Mouse (Mus musculus): Measurements from ENCODE around the gene Trip11. TPM values are rescaled to one million over a fixed set of nuclear protein-coding genes. Genes with fewer than 3 reads are reported as not detected.

The Trip11 gene
- polyA plus RNA-seq, 1 experiment from 2014 or later: 14.4 TPM

DNA sequence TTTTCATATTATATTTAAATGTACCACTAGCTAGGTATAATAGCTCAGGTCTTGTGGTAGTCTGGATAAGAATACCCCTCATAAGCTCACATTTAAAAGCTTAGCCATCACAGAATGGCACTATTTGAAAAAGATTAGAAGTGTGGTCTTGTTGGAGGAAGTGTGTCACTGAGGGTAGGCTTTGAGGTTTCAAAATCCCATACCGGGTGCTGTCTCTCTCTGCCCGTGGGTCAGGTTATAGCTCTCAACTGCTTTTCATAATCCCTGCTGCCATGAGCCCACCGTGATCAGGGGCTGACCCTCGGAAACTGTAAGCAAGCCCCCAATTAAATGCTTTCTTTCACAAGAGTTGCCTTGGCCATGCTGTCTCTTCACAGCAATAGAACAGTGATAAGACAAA is 8.2 kb downstream of the Trip11 start:
- no peaks in the 10 kb centered on the region for H3K4me1 ChIP-seq (ENCODE audit: control insufficient read depth, insufficient read depth, low read length)
- ATAC-seq (no peak), DNase-seq (ENCODE audit: low spot score) (no peak)
- no peaks in the 10 kb centered on the region for H3K27me3 ChIP-seq (replicated peaks; ENCODE audit: control insufficient read depth, insufficient read depth, low read length)
- WGBS: 89% methylated on average over 4 of the region's 4 CpGs
- H3K27ac ChIP-seq (ENCODE audit: low read depth, low read length): no peak overlapping the region
- peaks cover 17% of the 10 kb centered on the region; the same call in 1 of the 2 replicates for H3K36me3 ChIP-seq (ENCODE audit: control insufficient read depth, insufficient read depth, low read length)
- no peak overlapping the region for H3K4me2 ChIP-seq (ENCODE audit: low read length)
- no peaks in the 10 kb centered on the region for H3K9me3 ChIP-seq (replicated peaks; ENCODE audit: control insufficient read depth, low read length)
- no peak overlapping the region for H3K4me3 ChIP-seq (ENCODE audit: low read depth, low read length)
- no peak overlapping the region for H3K9ac ChIP-seq (ENCODE audit: low read length)

DNA sequence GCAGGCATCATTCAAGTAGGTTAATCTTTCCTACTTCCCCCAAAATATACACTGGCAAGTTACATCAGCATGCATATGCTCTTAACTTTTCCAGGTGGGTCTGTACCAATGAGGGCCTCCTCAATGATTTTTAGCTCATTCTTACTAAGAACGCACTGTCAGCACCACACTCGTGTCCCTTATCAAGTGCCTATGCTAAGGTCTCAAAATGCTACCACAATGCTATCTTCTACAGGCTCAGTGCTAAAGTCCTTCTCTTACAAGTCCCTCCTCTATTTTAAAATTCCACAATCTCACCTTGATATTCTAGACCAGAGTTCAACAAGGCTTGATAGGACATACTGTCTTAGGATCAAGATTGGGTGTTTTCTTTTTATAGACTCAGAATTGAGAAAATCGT is 8.9 kb downstream of the Trip11 start:
- ATAC-seq (no peak), DNase-seq (ENCODE audit: low spot score) (no peak)
- no peak overlapping the region for H3K9ac ChIP-seq (ENCODE audit: low read length)
- H3K4me2 ChIP-seq (ENCODE audit: low read length): no peak overlapping the region
- H3K27me3 ChIP-seq (replicated peaks; ENCODE audit: control insufficient read depth, insufficient read depth, low read length): no peaks in the 10 kb centered on the region
- WGBS: 95% methylated on average over 3 of the region's 3 CpGs
- no peak overlapping the region for H3K4me3 ChIP-seq (ENCODE audit: low read depth, low read length)
- no peaks in the 10 kb centered on the region for H3K4me1 ChIP-seq (ENCODE audit: control insufficient read depth, insufficient read depth, low read length)
- peaks cover 17% of the 10 kb centered on the region; the same call in 1 of the 2 replicates for H3K36me3 ChIP-seq (ENCODE audit: control insufficient read depth, insufficient read depth, low read length)
- no peaks in the 10 kb centered on the region for H3K9me3 ChIP-seq (replicated peaks; ENCODE audit: control insufficient read depth, low read length)
- no peak overlapping the region for H3K27ac ChIP-seq (ENCODE audit: low read depth, low read length)

DNA sequence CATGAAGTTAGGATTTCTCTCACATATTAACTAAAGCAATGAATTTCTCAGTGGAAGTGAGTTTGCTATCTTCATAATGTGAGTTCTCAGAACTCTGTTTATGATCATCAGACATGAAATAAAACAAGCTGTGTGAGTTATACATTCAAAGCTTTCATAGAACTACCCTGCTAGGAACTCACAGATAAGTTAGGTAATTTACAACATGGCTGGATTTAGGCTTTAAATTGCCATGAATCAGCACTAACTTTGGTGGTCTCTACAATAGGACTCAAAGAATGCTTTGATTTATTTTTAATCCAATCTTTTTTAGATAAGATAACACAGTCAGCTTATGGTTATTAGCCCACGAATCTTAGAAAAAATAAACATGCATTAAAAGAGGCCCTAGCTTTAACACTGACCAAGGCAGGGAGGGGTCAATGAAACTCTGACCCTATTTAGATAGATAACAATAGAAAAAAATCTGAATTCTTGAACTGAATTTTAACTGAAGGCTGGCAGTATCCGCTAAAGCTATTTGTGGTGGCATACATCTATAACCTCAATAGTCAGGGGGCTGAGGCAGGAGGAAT is 13.3 kb downstream of the Trip11 start:
- Histone ChIP-seq H3K9ac (ENCODE audit: low read length) (no peak overlapping the region), H3K9me3 (replicated peaks; ENCODE audit: control insufficient read depth, low read length) (no peaks in the 10 kb centered on the region), H3K4me3 (ENCODE audit: low read depth, low read length) (no peak overlapping the region), H3K4me2 (ENCODE audit: low read length) (no peak overlapping the region), H3K4me1 (ENCODE audit: control insufficient read depth, insufficient read depth, low read length) (no peaks in the 10 kb centered on the region), H3K36me3 (ENCODE audit: control insufficient read depth, insufficient read depth, low read length) (peaks cover 7% of the 10 kb centered on the region; the same call in 1 of the 2 replicates), H3K27ac (ENCODE audit: low read depth, low read length) (no peak overlapping the region), H3K27me3 (replicated peaks; ENCODE audit: control insufficient read depth, insufficient read depth, low read length) (no peaks in the 10 kb centered on the region)
- ATAC-seq: no peak
- no peak for DNase-seq (ENCODE audit: low spot score)
- 90% methylated on average over 2 of the region's 2 CpGs for WGBS

DNA sequence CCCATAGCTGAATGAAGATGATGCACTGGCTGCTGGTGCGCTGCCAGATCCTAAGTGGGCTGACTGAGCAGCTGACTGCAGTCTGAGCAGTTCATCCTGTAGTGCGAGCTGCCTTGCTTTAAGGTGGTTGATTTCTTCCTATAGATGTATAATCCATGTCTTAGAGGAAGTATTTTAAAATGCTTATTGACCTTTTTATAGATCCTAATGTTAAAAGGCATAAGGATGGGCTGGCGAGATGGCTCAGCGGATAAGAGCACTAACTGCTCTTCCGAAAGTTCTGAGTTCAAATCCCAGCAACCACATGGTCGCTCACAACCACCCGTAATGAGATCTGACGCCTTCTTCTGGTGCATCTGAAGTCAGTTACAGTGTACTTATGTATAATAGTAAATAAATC is 14.1 kb downstream of the Trip11 start:
- Histone ChIP-seq H3K9me3 (replicated peaks; ENCODE audit: control insufficient read depth, low read length) (no peaks in the 10 kb centered on the region), H3K27ac (ENCODE audit: low read depth, low read length) (no peak overlapping the region), H3K9ac (ENCODE audit: low read length) (no peak overlapping the region), H3K36me3 (ENCODE audit: control insufficient read depth, insufficient read depth, low read length) (peaks cover 10% of the 10 kb centered on the region), H3K4me3 (ENCODE audit: low read depth, low read length) (no peak overlapping the region), H3K27me3 (replicated peaks; ENCODE audit: control insufficient read depth, insufficient read depth, low read length) (no peaks in the 10 kb centered on the region), H3K4me1 (ENCODE audit: control insufficient read depth, insufficient read depth, low read length) (no peaks in the 10 kb centered on the region), H3K4me2 (ENCODE audit: low read length) (no peak overlapping the region)
- ATAC-seq (no peak), DNase-seq (ENCODE audit: low spot score) (no peak)
- WGBS: 96% methylated on average over 8 of the region's 8 CpGs

DNA sequence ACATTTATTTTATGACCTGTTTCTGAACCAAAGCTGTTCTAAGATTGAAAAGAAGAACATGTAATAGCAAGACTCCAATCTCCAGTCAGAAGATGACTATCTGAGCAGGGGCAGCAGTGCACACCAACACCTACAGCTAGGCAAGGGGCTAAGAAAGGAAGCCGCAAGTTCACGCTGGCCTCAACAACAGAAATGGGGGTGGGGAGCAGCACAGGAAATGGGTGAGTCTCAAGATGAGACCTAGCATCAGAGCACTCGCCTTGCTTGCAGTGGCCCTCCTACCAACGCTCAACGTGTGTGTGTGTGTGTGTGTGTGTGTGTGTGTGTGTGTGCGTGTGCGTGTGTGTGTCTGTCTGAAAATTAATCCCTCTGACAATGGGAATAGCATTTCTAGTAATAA is 16.0 kb downstream of the Trip11 start:
- no peak for ATAC-seq
- H3K9ac ChIP-seq (ENCODE audit: low read length): no peak overlapping the region
- H3K9me3 ChIP-seq (replicated peaks; ENCODE audit: control insufficient read depth, low read length): no peaks in the 10 kb centered on the region
- H3K27me3 ChIP-seq (replicated peaks; ENCODE audit: control insufficient read depth, insufficient read depth, low read length): no peaks in the 10 kb centered on the region
- no peak overlapping the region for H3K4me2 ChIP-seq (ENCODE audit: low read length)
- no peak overlapping the region for H3K4me3 ChIP-seq (ENCODE audit: low read depth, low read length)
- H3K4me1 ChIP-seq (ENCODE audit: control insufficient read depth, insufficient read depth, low read length): no peaks in the 10 kb centered on the region
- WGBS: 90% methylated on average over 7 of the region's 7 CpGs
- peaks cover 16% of the 10 kb centered on the region for H3K36me3 ChIP-seq (ENCODE audit: control insufficient read depth, insufficient read depth, low read length)
- no peak overlapping the region for H3K27ac ChIP-seq (ENCODE audit: low read depth, low read length)
- DNase-seq (ENCODE audit: low spot score): no peak

DNA sequence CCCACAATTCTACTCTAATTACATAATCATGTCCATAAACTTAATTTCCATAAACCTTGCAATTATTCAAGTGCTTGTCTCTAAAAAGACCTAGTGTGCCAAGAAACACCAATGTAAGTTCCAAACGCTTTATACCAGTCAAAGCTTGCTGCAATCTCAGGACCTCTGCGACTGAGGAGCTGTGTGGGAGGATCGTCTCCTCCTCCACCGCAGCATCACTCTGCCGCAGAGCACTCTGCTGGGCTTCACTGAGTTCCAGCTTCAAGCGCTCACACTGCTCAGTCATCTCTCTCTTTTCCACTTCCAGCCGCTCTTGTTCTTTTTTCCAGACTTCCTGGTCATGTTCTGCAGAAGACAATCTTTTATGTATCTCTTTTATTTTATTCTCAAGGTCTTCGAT is 19.8 kb downstream of the Trip11 start:
- H3K4me1 ChIP-seq (ENCODE audit: control insufficient read depth, insufficient read depth, low read length): no peaks in the 10 kb centered on the region
- DNase-seq (ENCODE audit: low spot score) (no peak), ATAC-seq (no peak)
- H3K27me3 ChIP-seq (replicated peaks; ENCODE audit: control insufficient read depth, insufficient read depth, low read length): no peaks in the 10 kb centered on the region
- no peaks in the 10 kb centered on the region for H3K9me3 ChIP-seq (replicated peaks; ENCODE audit: control insufficient read depth, low read length)
- H3K4me3 ChIP-seq (ENCODE audit: low read depth, low read length): no peak overlapping the region
- no peak overlapping the region for H3K27ac ChIP-seq (ENCODE audit: low read depth, low read length)
- H3K9ac ChIP-seq (ENCODE audit: low read length): no peak overlapping the region
- H3K36me3 ChIP-seq (ENCODE audit: control insufficient read depth, insufficient read depth, low read length): peaks cover 40% of the 10 kb centered on the region
- no peak overlapping the region for H3K4me2 ChIP-seq (ENCODE audit: low read length)
- 84% methylated on average over 8 of the region's 8 CpGs for WGBS

DNA sequence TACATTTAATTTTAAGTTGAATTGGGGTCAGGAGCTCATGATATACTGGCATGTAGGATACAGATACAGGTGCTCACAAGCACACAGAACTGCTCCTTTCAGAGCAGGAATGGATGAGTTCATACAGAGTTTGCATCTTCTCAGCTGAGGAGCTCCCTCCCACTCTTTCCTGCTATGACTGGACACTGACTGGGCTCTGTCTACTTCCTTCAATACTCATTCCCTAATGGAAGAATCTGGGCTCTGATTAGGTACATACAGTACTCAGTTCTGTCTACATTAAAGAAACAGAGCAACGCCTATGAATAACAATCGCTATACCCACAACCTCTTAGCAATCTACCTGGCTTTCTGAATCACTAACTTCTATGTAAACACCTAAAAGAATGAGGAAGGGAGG is 20.2 kb downstream of the Trip11 start:
- Histone ChIP-seq H3K27ac (ENCODE audit: low read depth, low read length) (no peak overlapping the region), H3K9me3 (replicated peaks; ENCODE audit: control insufficient read depth, low read length) (no peaks in the 10 kb centered on the region), H3K4me3 (ENCODE audit: low read depth, low read length) (no peak overlapping the region), H3K4me1 (ENCODE audit: control insufficient read depth, insufficient read depth, low read length) (no peaks in the 10 kb centered on the region), H3K9ac (ENCODE audit: low read length) (no peak overlapping the region), H3K4me2 (ENCODE audit: low read length) (no peak overlapping the region), H3K27me3 (replicated peaks; ENCODE audit: control insufficient read depth, insufficient read depth, low read length) (no peaks in the 10 kb centered on the region), H3K36me3 (ENCODE audit: control insufficient read depth, insufficient read depth, low read length) (peaks cover 42% of the 10 kb centered on the region)
- ATAC-seq (no peak), DNase-seq (ENCODE audit: low spot score) (no peak)
- WGBS: 97% methylated on average over 2 of the region's 2 CpGs

DNA sequence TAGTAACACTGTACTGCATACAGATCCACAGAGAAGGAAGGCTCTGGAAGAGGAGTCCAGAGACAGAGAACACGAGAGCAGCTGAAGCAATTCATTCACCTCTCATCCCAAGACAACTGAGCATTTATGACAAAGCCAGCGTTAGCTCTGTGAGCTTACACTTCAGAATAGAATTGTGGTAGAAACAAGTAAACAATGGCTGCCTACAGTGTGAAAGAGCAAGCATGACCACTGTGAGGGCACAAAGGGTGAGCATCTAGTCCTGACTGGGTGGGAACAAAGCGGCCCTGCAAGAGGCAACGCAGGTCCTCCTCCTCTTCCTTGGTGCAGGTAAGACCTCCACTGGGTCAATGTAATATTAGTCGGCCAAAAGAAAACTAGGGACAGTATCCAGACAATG is 22.0 kb downstream of the Trip11 start:
- no peak overlapping the region for H3K27ac ChIP-seq (ENCODE audit: low read depth, low read length)
- no peaks in the 10 kb centered on the region for H3K27me3 ChIP-seq (replicated peaks; ENCODE audit: control insufficient read depth, insufficient read depth, low read length)
- H3K9me3 ChIP-seq (replicated peaks; ENCODE audit: control insufficient read depth, low read length): no peaks in the 10 kb centered on the region
- H3K4me2 ChIP-seq (ENCODE audit: low read length): no peak overlapping the region
- peaks cover 55% of the 10 kb centered on the region for H3K36me3 ChIP-seq (ENCODE audit: control insufficient read depth, insufficient read depth, low read length)
- H3K4me1 ChIP-seq (ENCODE audit: control insufficient read depth, insufficient read depth, low read length): no peaks in the 10 kb centered on the region
- H3K9ac ChIP-seq (ENCODE audit: low read length): no peak overlapping the region
- H3K4me3 ChIP-seq (ENCODE audit: low read depth, low read length): no peak overlapping the region
- no peak for ATAC-seq
- DNase-seq (ENCODE audit: low spot score): no peak
- WGBS: 80% methylated on average over 5 of the region's 5 CpGs

DNA sequence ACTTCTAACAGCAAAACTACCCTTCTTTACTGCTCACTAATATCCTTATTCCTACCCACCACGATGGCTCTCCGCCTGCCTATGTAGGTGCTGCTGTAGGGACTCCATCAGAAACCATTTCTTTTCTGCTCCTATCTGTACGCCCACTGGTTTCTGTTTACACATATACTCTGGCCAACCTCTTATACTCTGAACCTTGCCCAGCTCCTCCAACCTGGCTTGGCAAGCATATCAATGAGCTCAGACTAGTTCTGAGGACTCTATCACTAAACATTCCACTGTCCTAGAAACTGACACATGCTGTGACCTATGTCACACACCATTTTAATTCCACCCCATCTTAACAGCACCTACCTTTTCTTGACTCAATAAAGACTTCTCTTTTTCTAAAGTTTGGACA is 23.7 kb downstream of the Trip11 start:
- WGBS: 96% methylated on average over 3 of the region's 3 CpGs

More for the DNA sequence above, 23.7 kb downstream of the Trip11 start:
- DNase-seq (ENCODE audit: low spot score) (no peak), ATAC-seq (no peak)
- no peaks in the 10 kb centered on the region for H3K4me1 ChIP-seq (ENCODE audit: control insufficient read depth, insufficient read depth, low read length)
- no peak overlapping the region for H3K4me2 ChIP-seq (ENCODE audit: low read length)
- no peak overlapping the region for H3K27ac ChIP-seq (ENCODE audit: low read depth, low read length)
- H3K36me3 ChIP-seq (ENCODE audit: control insufficient read depth, insufficient read depth, low read length): peaks cover 72% of the 10 kb centered on the region
- no peaks in the 10 kb centered on the region for H3K9me3 ChIP-seq (replicated peaks; ENCODE audit: control insufficient read depth, low read length)
- H3K27me3 ChIP-seq (replicated peaks; ENCODE audit: control insufficient read depth, insufficient read depth, low read length): no peaks in the 10 kb centered on the region
- no peak overlapping the region for H3K9ac ChIP-seq (ENCODE audit: low read length)
- H3K4me3 ChIP-seq (ENCODE audit: low read depth, low read length): no peak overlapping the region

All from forebrain, embryonic 14.5 days (tissue).